Mouse (Mus musculus): ENCODE measurements around the gene Fan1. TPM values are rescaled to one million over a fixed set of nuclear protein-coding genes. Genes with fewer than 3 reads are reported as not detected.

The Fan1 gene
- 7.2 TPM for polyA plus RNA-seq (2014; fragmentation: Illumina TruSeq; extraction: RNeasy Lipid Tissue Mini Kit (QIAGEN cat#74804); ENCODE audit: low read depth, low replicate concordance)

DNA sequence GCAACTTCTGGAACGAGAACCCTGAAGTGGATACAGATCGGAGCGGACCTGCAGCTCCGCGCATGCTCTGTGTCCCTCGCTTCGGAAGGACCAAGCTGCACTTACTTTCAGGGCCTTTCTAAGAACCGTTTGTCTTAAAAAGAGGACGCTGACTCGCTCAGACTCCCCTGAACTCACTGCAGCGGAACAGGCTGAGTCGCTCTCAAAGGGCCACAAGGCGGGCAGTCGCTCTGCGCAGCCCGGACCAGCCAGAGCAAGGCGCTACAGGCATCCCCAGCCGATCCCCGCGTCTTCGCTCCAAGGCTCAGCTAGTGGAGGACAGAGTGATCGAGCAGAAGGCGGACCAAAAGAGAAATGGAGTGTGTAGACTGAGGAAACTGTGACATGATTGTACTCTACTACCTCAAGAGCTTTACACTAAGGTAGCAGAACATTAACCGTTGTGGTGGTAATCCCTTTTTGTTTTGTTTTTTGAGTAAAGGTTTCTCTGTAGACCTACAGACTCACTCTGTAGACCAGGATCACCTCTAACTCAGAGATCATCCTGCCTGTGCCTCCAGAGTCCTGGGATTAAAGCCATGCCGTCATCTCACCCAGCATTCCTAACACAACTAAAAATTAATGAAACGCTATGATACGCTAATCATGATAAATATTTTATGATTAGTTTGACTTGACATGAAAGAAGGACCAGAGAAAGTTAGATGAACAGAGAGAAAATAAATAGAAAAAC is at the start of gene Fan1:
Gene Fan1 (minus strand): TSS at position 266 of the 733 bp plus-strand sequence.

DNA sequence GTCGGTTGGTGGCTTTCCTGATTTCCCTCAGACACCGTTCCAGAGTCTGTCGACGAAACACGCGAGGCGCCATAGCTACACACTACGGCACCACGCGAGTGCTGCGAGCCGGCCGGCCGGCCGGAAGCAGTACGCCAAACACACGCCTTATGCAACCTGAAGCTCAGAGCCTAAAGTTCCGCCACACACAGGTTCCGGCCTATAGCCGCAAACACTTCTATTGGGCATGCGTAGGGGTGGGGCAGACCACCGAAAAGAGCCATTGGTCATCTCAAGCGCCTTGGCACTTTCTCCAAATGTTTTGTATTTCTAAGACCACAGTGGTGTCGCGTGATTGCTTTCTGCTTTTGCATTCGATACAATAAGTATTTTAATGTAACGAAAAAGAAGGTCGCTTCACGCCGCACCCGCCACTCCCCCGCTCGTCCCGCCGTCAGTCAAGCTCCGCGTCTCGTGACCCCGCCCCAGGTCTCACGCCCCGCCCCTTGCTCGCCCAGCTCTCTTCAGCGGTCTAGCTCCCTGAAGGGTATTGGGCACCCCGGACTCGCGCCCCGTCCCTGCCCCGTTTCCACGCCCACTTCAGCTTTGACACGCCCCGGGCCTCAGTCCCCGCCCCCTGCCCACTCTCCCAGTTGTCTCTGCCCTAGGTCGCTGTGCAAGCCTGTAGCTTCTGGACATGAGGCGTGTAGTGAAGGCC is 18.4 kb upstream of the Fan1 start, which contains the start of the genes Mphosph10 and Mcee:
Gene Mphosph10 (minus strand): TSS at position 147 of the 697 bp plus-strand sequence.
Gene Mcee (plus strand): TSS at position 486 of the 697 bp plus-strand sequence.

Other genes with a start within 250 kb of the Fan1 start
- gene Trpm1, start 220.3 kb downstream of the Fan1 start, polyA plus RNA-seq (2014; fragmentation: Illumina TruSeq; extraction: RNeasy Lipid Tissue Mini Kit (QIAGEN cat#74804); ENCODE audit: low read depth, low replicate concordance): not detected
- gene Mtmr10, start 86.4 kb downstream of the Fan1 start, polyA plus RNA-seq (2014; fragmentation: Illumina TruSeq; extraction: RNeasy Lipid Tissue Mini Kit (QIAGEN cat#74804); ENCODE audit: low read depth, low replicate concordance): 17.3 TPM
- gene Mphosph10, start 18.2 kb upstream of the Fan1 start, polyA plus RNA-seq (2014; fragmentation: Illumina TruSeq; extraction: RNeasy Lipid Tissue Mini Kit (QIAGEN cat#74804); ENCODE audit: low read depth, low replicate concordance): 46.0 TPM
- gene Mcee, start 18.5 kb upstream of the Fan1 start, polyA plus RNA-seq (2014; fragmentation: Illumina TruSeq; extraction: RNeasy Lipid Tissue Mini Kit (QIAGEN cat#74804); ENCODE audit: low read depth, low replicate concordance): 235 TPM
- 0.13 TPM for gene Apba2, start 127.6 kb upstream of the Fan1 start, polyA plus RNA-seq (2014; fragmentation: Illumina TruSeq; extraction: RNeasy Lipid Tissue Mini Kit (QIAGEN cat#74804); ENCODE audit: low read depth, low replicate concordance)